Mouse (Mus musculus): Measurements from ENCODE around the gene Nhej1. TPM values are rescaled to one million over a fixed set of nuclear protein-coding genes. Genes with fewer than 3 reads are reported as not detected.

Gene Nhej1
- polyA plus RNA-seq, 1 experiment: 4.5 TPM

GRCm38 (mm10) chr1:75015551-75016265, 109.3 kb downstream of the Nhej1 start:
- Histone ChIP-seq H3ac (ENCODE audit: control insufficient read depth, insufficient read length) (no peak overlapping the region), H3K27me3 (ENCODE audit: control insufficient read depth, insufficient read depth, insufficient read length) (peaks cover 27% of the 10 kb centered on the region), H3K36me3 (ENCODE audit: control insufficient read depth, insufficient read depth) (no peaks in the 10 kb centered on the region), H3K4me3 (no peak overlapping the region), H3K4me2 (ENCODE audit: low read depth) (no peak overlapping the region), H3K79me2 (ENCODE audit: control insufficient read depth, insufficient read depth) (no peaks in the 10 kb centered on the region)
- TF ChIP-seq USF1 (IDR thresholded peaks at IDR 0.05; ENCODE audit: low read depth) (no peak), POLR2AphosphoS2 (IDR thresholded peaks at IDR 0.05; ENCODE audit: insufficient read length, low read depth) (no peak)

- TF ChIP-seq MYOD1 (IDR thresholded peaks at IDR 0.05; ENCODE audit: control insufficient read depth in 1 of 3, insufficient read length in 2 of 3, low read depth in 2 of 3): no peak
- TF ChIP-seq POLR2A (IDR thresholded peaks at IDR 0.05; ENCODE audit: insufficient read length, low read depth): no peak
- TF ChIP-seq TCF3 (IDR thresholded peaks at IDR 0.05; ENCODE audit: insufficient read length, low read depth): no peak
- no peak for TF ChIP-seq TCF12 (IDR thresholded peaks at IDR 0.05; ENCODE audit: insufficient read depth, poor library complexity, severe bottlenecking)
- no peak for TF ChIP-seq MYOG (IDR thresholded peaks at IDR 0.05; ENCODE audit: control insufficient read depth in 1 of 3, insufficient read depth in 1 of 3, insufficient read length in 2 of 3, low read depth in 2 of 3)
- no peak for TF ChIP-seq USF1 (IDR thresholded peaks at IDR 0.05; ENCODE audit: low read depth)
- TF ChIP-seq CEBPB (IDR thresholded peaks at IDR 0.05; ENCODE audit: insufficient read depth, poor library complexity, severe bottlenecking): no peak
- TF ChIP-seq E2F4 (IDR thresholded peaks at IDR 0.05; ENCODE audit: insufficient read depth): no peak
- no peaks in the 10 kb centered on the region for H3K36me3 ChIP-seq (ENCODE audit: control insufficient read depth, insufficient read depth)
- H3K79me2 ChIP-seq (ENCODE audit: control insufficient read depth, insufficient read depth): no peaks in the 10 kb centered on the region
- no peak overlapping the region for H3ac ChIP-seq (ENCODE audit: control insufficient read depth, insufficient read length)
- peaks cover 27% of the 10 kb centered on the region for H3K27me3 ChIP-seq (ENCODE audit: control insufficient read depth, insufficient read depth, insufficient read length)
- no peak overlapping the region for H3K4me2 ChIP-seq (ENCODE audit: low read depth)
- no peak overlapping the region for H3K4me3 ChIP-seq
These were observed 110.7 kb downstream of the Nhej1 start for GRCm38 (mm10) chr1:75014210-75014845.

GRCm38 (mm10) chr1:75010817-75011216, 114.2 kb downstream of the Nhej1 start:
- Histone ChIP-seq H3K27me3 (ENCODE audit: control insufficient read depth, insufficient read depth, insufficient read length) (peaks cover 42% of the 10 kb centered on the region), H3K79me2 (ENCODE audit: control insufficient read depth, insufficient read depth) (no peaks in the 10 kb centered on the region), H3K36me3 (ENCODE audit: control insufficient read depth, insufficient read depth) (no peaks in the 10 kb centered on the region), H3K4me2 (ENCODE audit: low read depth) (no peak overlapping the region), H3K4me3 (no peak overlapping the region), H3ac (ENCODE audit: control insufficient read depth, insufficient read length) (no peak overlapping the region)
- no peak for TF ChIP-seq POLR2A (IDR thresholded peaks at IDR 0.05; ENCODE audit: insufficient read length, low read depth)
- no peak for TF ChIP-seq REST (IDR thresholded peaks at IDR 0.05; ENCODE audit: insufficient read depth, insufficient read length)
- TF ChIP-seq MYOG (IDR thresholded peaks at IDR 0.05; ENCODE audit: control insufficient read depth in 1 of 3, insufficient read depth in 1 of 3, insufficient read length in 2 of 3, low read depth in 2 of 3): no peak
- TF ChIP-seq MAX (IDR thresholded peaks at IDR 0.05; ENCODE audit: low read depth): no peak
- TF ChIP-seq POLR2AphosphoS2 (IDR thresholded peaks at IDR 0.05; ENCODE audit: insufficient read length, low read depth): no peak
- TF ChIP-seq TCF12 (IDR thresholded peaks at IDR 0.05; ENCODE audit: insufficient read depth, poor library complexity, severe bottlenecking): no peak
- no peak for TF ChIP-seq MYOD1 (IDR thresholded peaks at IDR 0.05; ENCODE audit: control insufficient read depth in 1 of 3, insufficient read length in 2 of 3, low read depth in 2 of 3)
- TF ChIP-seq USF1 (IDR thresholded peaks at IDR 0.05; ENCODE audit: low read depth): no peak
- TF ChIP-seq TCF3 (IDR thresholded peaks at IDR 0.05; ENCODE audit: insufficient read length, low read depth): no peak
- TF ChIP-seq CEBPB (IDR thresholded peaks at IDR 0.05; ENCODE audit: insufficient read depth, poor library complexity, severe bottlenecking): no peak

- TF ChIP-seq E2F4 (IDR thresholded peaks at IDR 0.05; ENCODE audit: insufficient read depth) (no peak), MYOD1 (IDR thresholded peaks at IDR 0.05; ENCODE audit: control insufficient read depth in 1 of 3, insufficient read length in 2 of 3, low read depth in 2 of 3) (no peak), MYOG (IDR thresholded peaks at IDR 0.05; ENCODE audit: control insufficient read depth in 1 of 3, insufficient read depth in 1 of 3, insufficient read length in 2 of 3, low read depth in 2 of 3) (no peak), POLR2A (IDR thresholded peaks at IDR 0.05; ENCODE audit: insufficient read length, low read depth) (no peak), CEBPB (IDR thresholded peaks at IDR 0.05; ENCODE audit: insufficient read depth, poor library complexity, severe bottlenecking) (no peak), TCF3 (IDR thresholded peaks at IDR 0.05; ENCODE audit: insufficient read length, low read depth) (no peak), POLR2AphosphoS2 (IDR thresholded peaks at IDR 0.05; ENCODE audit: insufficient read length, low read depth) (no peak), TCF12 (IDR thresholded peaks at IDR 0.05; ENCODE audit: insufficient read depth, poor library complexity, severe bottlenecking) (no peak), MAX (IDR thresholded peaks at IDR 0.05; ENCODE audit: low read depth) (no peak)
- H3K27me3 ChIP-seq (ENCODE audit: control insufficient read depth, insufficient read depth, insufficient read length): peaks cover 46% of the 10 kb centered on the region
- H3K79me2 ChIP-seq (ENCODE audit: control insufficient read depth, insufficient read depth): no peaks in the 10 kb centered on the region
- H3K36me3 ChIP-seq (ENCODE audit: control insufficient read depth, insufficient read depth): no peaks in the 10 kb centered on the region
- H3K4me3 ChIP-seq: no peak overlapping the region
- no peak overlapping the region for H3K4me2 ChIP-seq (ENCODE audit: low read depth)
- no peak overlapping the region for H3ac ChIP-seq (ENCODE audit: control insufficient read depth, insufficient read length)
These were observed 114.8 kb downstream of the Nhej1 start for GRCm38 (mm10) chr1:75010203-75010602.

- TF ChIP-seq REST (IDR thresholded peaks at IDR 0.05; ENCODE audit: insufficient read depth, insufficient read length) (no peak), TCF12 (IDR thresholded peaks at IDR 0.05; ENCODE audit: insufficient read depth, poor library complexity, severe bottlenecking) (no peak), POLR2AphosphoS2 (IDR thresholded peaks at IDR 0.05; ENCODE audit: insufficient read length, low read depth) (no peak), TCF3 (IDR thresholded peaks at IDR 0.05; ENCODE audit: insufficient read length, low read depth) (no peak), MYOG (IDR thresholded peaks at IDR 0.05; ENCODE audit: control insufficient read depth in 1 of 3, insufficient read depth in 1 of 3, insufficient read length in 2 of 3, low read depth in 2 of 3) (no peak), MAX (IDR thresholded peaks at IDR 0.05; ENCODE audit: low read depth) (no peak), CEBPB (IDR thresholded peaks at IDR 0.05; ENCODE audit: insufficient read depth, poor library complexity, severe bottlenecking) (no peak), MYOD1 (IDR thresholded peaks at IDR 0.05; ENCODE audit: control insufficient read depth in 1 of 3, insufficient read length in 2 of 3, low read depth in 2 of 3) (no peak), E2F4 (IDR thresholded peaks at IDR 0.05; ENCODE audit: insufficient read depth) (no peak), POLR2A (IDR thresholded peaks at IDR 0.05; ENCODE audit: insufficient read length, low read depth) (no peak), USF1 (IDR thresholded peaks at IDR 0.05; ENCODE audit: low read depth) (no peak), SRF (IDR thresholded peaks at IDR 0.05; ENCODE audit: control insufficient read depth, insufficient read length, low read depth) (no peak)
- Histone ChIP-seq H3K4me2 (ENCODE audit: low read depth) (no peak overlapping the region), H3K4me3 (no peak overlapping the region), H3K79me2 (ENCODE audit: control insufficient read depth, insufficient read depth) (no peaks in the 10 kb centered on the region), H3K36me3 (ENCODE audit: control insufficient read depth, insufficient read depth) (no peaks in the 10 kb centered on the region), H3K27me3 (ENCODE audit: control insufficient read depth, insufficient read depth, insufficient read length) (peaks cover 29% of the 10 kb centered on the region), H3ac (ENCODE audit: control insufficient read depth, insufficient read length) (no peak overlapping the region)
These were observed 119.0 kb downstream of the Nhej1 start for GRCm38 (mm10) chr1:75006016-75006415.

All from myocyte (in vitro differentiated cells).